Mouse (Mus musculus) heart, embryonic 10.5 days (tissue): ENCODE results near the gene Nbr1. TPM values are rescaled to one million over a fixed set of nuclear protein-coding genes. Genes with fewer than 3 reads are reported as not detected.
A peak's percentile ranks its signal among the peaks of the same experiment; 100 is the strongest.
"Not testable (repeated sequence)": the region's sequence is repeated elsewhere in the genome, so short reads cannot be mapped to it uniquely, and the experiment has no call there.

Experiments used
- DNase-seq: peaks from one replicate; pipeline ENCODE4 v3.0.0-alpha.2; 2017; ENCODE audit warnings: low spot score
- H3K27ac ChIP-seq: fragments of 300-500 bp; sonication (generic); 2 replicates; pipeline ENCODE4 v1.5.1; 2016; ENCODE audit warnings: mild to moderate bottlenecking
- H3K27me3 ChIP-seq: fragments of 300-500 bp; sonication (generic); 2 replicates; pipeline ENCODE4 v1.6.1; 2016; ENCODE audit warnings: mild to moderate bottlenecking; ENCODE audit not compliant: poor library complexity, insufficient read depth, severe bottlenecking
- H3K36me3 ChIP-seq: fragments of 300-500 bp; sonication (generic); 2 replicates; pipeline ENCODE4 v1.6.1; 2016; ENCODE audit warnings: mild to moderate bottlenecking, moderate library complexity
- H3K4me1 ChIP-seq: fragments of 300-500 bp; sonication (generic); 2 replicates; pipeline ENCODE4 v1.6.1; 2016; ENCODE audit warnings: mild to moderate bottlenecking
- H3K4me3 ChIP-seq: fragments of 300-500 bp; sonication (generic); 2 replicates; pipeline ENCODE4 v1.5.1; 2016; ENCODE audit warnings: mild to moderate bottlenecking, moderate library complexity
- H3K9me3 ChIP-seq: fragments of 300-500 bp; sonication (generic); 2 replicates; pipeline ENCODE4 v1.6.1; 2016; ENCODE audit warnings: mild to moderate bottlenecking, moderate library complexity
- WGBS: fragments of 180-500 bp; shearing (Covaris S2); methylation state at CpG from one replicate; pipeline ENCODE4 v1.1.7; 2016; 5-methylcytosine and 5-hydroxymethylcytosine counted together
- polyA plus RNA-seq: library from polyadenylated mRNA; unstranded; fragments of >200 nt; fragmentation: Nextera tagmentation; extraction: Ambion mirVana; gene quantifications from 2 replicates; pipeline ENCODE4 v1.2.1, GENCODE M21; 2016

The Nbr1 gene
- polyA plus RNA-seq, 1 experiment from 2014 or later: 54.1 TPM

- no peaks in the 10 kb centered on the region for H3K9me3 ChIP-seq
- H3K4me3 ChIP-seq: peak overlapping the region; percentile 78
- under 1% methylated on average over 37 of the region's 37 CpGs for WGBS
- H3K4me1 ChIP-seq: peaks cover 16% of the 10 kb centered on the region
- H3K27ac ChIP-seq: peak overlapping the region; percentile 96
- DNase-seq: peak; percentile 100
- no peaks in the 10 kb centered on the region for H3K27me3 ChIP-seq
- H3K36me3 ChIP-seq: peaks cover 41% of the 10 kb centered on the region
Observed at GRCm38 (mm10) chr11:101552476-101553300, 739 bp downstream of the Nbr1 start.

- Histone ChIP-seq H3K4me3 (peak overlapping the region; percentile 78), H3K4me1 (peaks cover 16% of the 10 kb centered on the region), H3K27ac (peak overlapping the region; percentile 96), H3K27me3 (no peaks in the 10 kb centered on the region), H3K9me3 (no peaks in the 10 kb centered on the region), H3K36me3 (peaks cover 42% of the 10 kb centered on the region)
- 21% methylated on average over 8 of the region's 8 CpGs for WGBS
- no peak for DNase-seq
Observed at GRCm38 (mm10) chr11:101553354-101553930, 1.5 kb downstream of the Nbr1 start.

GRCm38 (mm10) chr11:101556541-101556940, 4.6 kb downstream of the Nbr1 start:
- peaks cover 62% of the 10 kb centered on the region for H3K36me3 ChIP-seq

GRCm38 (mm10) chr11:101556954-101557353, 5.0 kb downstream of the Nbr1 start:
- whole genome bisulfite sequencing: 88% methylated on average over 2 of the region's 2 CpGs
- Histone ChIP-seq H3K36me3 (peaks cover 62% of the 10 kb centered on the region), H3K27me3 (no peaks in the 10 kb centered on the region), H3K9me3 (no peaks in the 10 kb centered on the region), H3K4me1 (peaks cover 12% of the 10 kb centered on the region; the same call in 1 of the 2 replicates), H3K27ac (no peak overlapping the region), H3K4me3 (no peak overlapping the region)
- DNase-seq: no peak

More at GRCm38 (mm10) chr11:101556541-101556940, 4.6 kb downstream of the Nbr1 start:
- peaks cover 12% of the 10 kb centered on the region; the same call in 1 of the 2 replicates for H3K4me1 ChIP-seq
- no peaks in the 10 kb centered on the region for H3K27me3 ChIP-seq
- WGBS: 94% methylated on average over 7 of the region's 7 CpGs
- H3K9me3 ChIP-seq: no peaks in the 10 kb centered on the region
- H3K4me3 ChIP-seq: no peak overlapping the region
- H3K27ac ChIP-seq: no peak overlapping the region
- no peak for DNase-seq

- DNase-seq: no peak
- Histone ChIP-seq H3K4me3 (no peak overlapping the region), H3K36me3 (peaks cover 86% of the 10 kb centered on the region)
Observed at GRCm38 (mm10) chr11:101562391-101562790, 10.4 kb downstream of the Nbr1 start.

GRCm38 (mm10) chr11:101568421-101568820, 16.5 kb downstream of the Nbr1 start:
- Histone ChIP-seq H3K27ac (no peak overlapping the region), H3K27me3 (no peaks in the 10 kb centered on the region), H3K9me3 (no peaks in the 10 kb centered on the region), H3K4me3 (no peak overlapping the region), H3K4me1 (no peaks in the 10 kb centered on the region), H3K36me3 (peaks cover 95% of the 10 kb centered on the region)
- DNase-seq: no peak
- 83% methylated on average over 3 of the region's 3 CpGs for WGBS

More at GRCm38 (mm10) chr11:101562391-101562790, 10.4 kb downstream of the Nbr1 start:
- WGBS: 44% methylated on average over 5 of the region's 5 CpGs
- no peaks in the 10 kb centered on the region for H3K9me3 ChIP-seq
- peaks cover 3% of the 10 kb centered on the region; the same call in 1 of the 2 replicates for H3K4me1 ChIP-seq
- H3K27ac ChIP-seq: no peak overlapping the region
- H3K27me3 ChIP-seq: no peaks in the 10 kb centered on the region

GRCm38 (mm10) chr11:101576116-101576515, 24.2 kb downstream of the Nbr1 start:
- Histone ChIP-seq H3K4me3 (no peak overlapping the region), H3K36me3 (peaks cover 88% of the 10 kb centered on the region), H3K9me3 (no peaks in the 10 kb centered on the region), H3K27ac (no peak overlapping the region), H3K4me1 (no peaks in the 10 kb centered on the region), H3K27me3 (no peaks in the 10 kb centered on the region)
- no peak for DNase-seq
- WGBS: 74% methylated on average over 6 of the region's 6 CpGs

GRCm38 (mm10) chr11:101581081-101581764, 29.3 kb downstream of the Nbr1 start:
- H3K27ac ChIP-seq: no peak overlapping the region
- H3K4me1 ChIP-seq: peaks cover 6% of the 10 kb centered on the region
- H3K4me3 ChIP-seq: no peak overlapping the region
- no peaks in the 10 kb centered on the region for H3K9me3 ChIP-seq
- DNase-seq: no peak
- 69% methylated on average over 6 of the region's 6 CpGs for WGBS
- no peaks in the 10 kb centered on the region for H3K27me3 ChIP-seq
- peaks cover 40% of the 10 kb centered on the region for H3K36me3 ChIP-seq

GRCm38 (mm10) chr11:101582054-101583035, 30.4 kb downstream of the Nbr1 start, which contains the start of gene Tmem106a:
TSS of gene Tmem106a (plus strand) at chr11:101582242.
- peak; percentile 93 for DNase-seq
- H3K9me3 ChIP-seq: no peaks in the 10 kb centered on the region
- H3K27me3 ChIP-seq: no peaks in the 10 kb centered on the region
- peaks cover 36% of the 10 kb centered on the region for H3K36me3 ChIP-seq
- H3K4me3 ChIP-seq: peak within 1 kb of the TSS; percentile 58
- peaks cover 6% of the 10 kb centered on the region for H3K4me1 ChIP-seq
- 20% methylated on average over 31 of the region's 31 CpGs for WGBS
- peak within 1 kb of the TSS; percentile 56 for H3K27ac ChIP-seq

- Histone ChIP-seq H3K4me3 (no peak overlapping the region), H3K27ac (no peak overlapping the region), H3K4me1 (peaks cover 6% of the 10 kb centered on the region), H3K36me3 (peaks cover 28% of the 10 kb centered on the region), H3K9me3 (no peaks in the 10 kb centered on the region), H3K27me3 (no peaks in the 10 kb centered on the region)
- no peak for DNase-seq
- WGBS: 88% methylated on average over 2 of the region's 2 CpGs
Observed at GRCm38 (mm10) chr11:101583205-101583604, 31.3 kb downstream of the Nbr1 start.

- WGBS: 90% methylated on average over 1 of the region's 1 CpGs
- not testable (repeated sequence) for H3K27me3 ChIP-seq, H3K4me1 ChIP-seq, H3K9me3 ChIP-seq, DNase-seq, H3K27ac ChIP-seq, H3K4me3 ChIP-seq
- H3K36me3 ChIP-seq: peaks cover 17% of the 10 kb centered on the region
Observed at GRCm38 (mm10) chr11:101585031-101585430, 33.1 kb downstream of the Nbr1 start.

- peaks cover 6% of the 10 kb centered on the region for H3K4me1 ChIP-seq
- H3K27me3 ChIP-seq: no peaks in the 10 kb centered on the region
- DNase-seq: no peak
- H3K4me3 ChIP-seq: no peak overlapping the region
- no peak overlapping the region for H3K27ac ChIP-seq
- H3K9me3 ChIP-seq: no peaks in the 10 kb centered on the region
- 68% methylated on average over 4 of the region's 4 CpGs for WGBS
- peaks cover 10% of the 10 kb centered on the region; the same call in 1 of the 2 replicates for H3K36me3 ChIP-seq
Observed at GRCm38 (mm10) chr11:101585805-101586204, 33.9 kb downstream of the Nbr1 start.
